Mouse (Mus musculus) embryonic facial prominence, embryonic 13.5 days (tissue): ENCODE measurements around the gene Stra6. TPM values are rescaled to one million over a fixed set of nuclear protein-coding genes. Genes with fewer than 3 reads are reported as not detected.

ENCODE experiments used
- ATAC-seq: fragments of 200-750 bp; cut with Nextera tagmentation; 2 replicates; pipeline ENCODE4 v1.8.0; 2017; ENCODE audit warnings: low read depth; ENCODE audit not compliant: insufficient number of reproducible peaks, insufficient read depth, low FRiP score, low TSS enrichment
- H3K27ac ChIP-seq: fragments of 300-500 bp; sonication (generic); 2 replicates; pipeline ENCODE4 v1.5.1; 2015; ENCODE audit warnings: moderate library complexity, mild to moderate bottlenecking, inconsistent platforms
- H3K27me3 ChIP-seq: fragments of 300-500 bp; sonication (generic); 2 replicates; pipeline ENCODE4 v1.6.1; 2015; ENCODE audit warnings: mild to moderate bottlenecking, inconsistent platforms
- H3K36me3 ChIP-seq: fragments of 300-500 bp; sonication (generic); 2 replicates; pipeline ENCODE4 v1.6.1; 2015; ENCODE audit warnings: mild to moderate bottlenecking, inconsistent platforms
- H3K4me1 ChIP-seq: fragments of 300-500 bp; sonication (generic); 2 replicates; pipeline ENCODE4 v1.6.1; 2015; ENCODE audit warnings: inconsistent platforms
- H3K4me2 ChIP-seq: fragments of 300-500 bp; sonication (generic); 2 replicates; pipeline ENCODE4 v1.6.1; 2015; ENCODE audit warnings: moderate library complexity, mild to moderate bottlenecking, inconsistent platforms
- H3K4me3 ChIP-seq: fragments of 300-500 bp; sonication (generic); 2 replicates; pipeline ENCODE4 v1.5.1; 2015; ENCODE audit warnings: mild to moderate bottlenecking, inconsistent platforms
- H3K9ac ChIP-seq: fragments of 300-500 bp; sonication (generic); 2 replicates; pipeline ENCODE4 v1.6.1; 2015; ENCODE audit warnings: mild to moderate bottlenecking, inconsistent platforms
- H3K9me3 ChIP-seq: fragments of 300-500 bp; sonication (generic); 2 replicates; pipeline ENCODE4 v1.6.1; 2016; ENCODE audit warnings: inconsistent platforms
- WGBS: fragments of 180-500 bp; shearing (Covaris S2); methylation state at CpG from one replicate; pipeline ENCODE4 v1.1.7; 2015; ENCODE audit warnings: mixed read lengths; 5-methylcytosine and 5-hydroxymethylcytosine counted together
- polyA plus RNA-seq: library from polyadenylated mRNA; unstranded; fragments of >200 nt; fragmentation: Nextera tagmentation; extraction: Ambion mirVana; gene quantifications from 2 replicates; pipeline ENCODE4 v1.2.1, GENCODE M21; 2015

Stra6 gene
- polyA plus RNA-seq, 1 experiment from 2014 or later = 14.3 TPM

- Histone ChIP-seq H3K4me2 (no peak overlapping the region), H3K4me3 (no peak overlapping the region), H3K9ac (no peak overlapping the region), H3K27me3 (peaks cover 29% of the 10 kb centered on the region), H3K36me3 (no peaks in the 10 kb centered on the region), H3K4me1 (peaks cover 7% of the 10 kb centered on the region), H3K9me3 (no peaks in the 10 kb centered on the region), H3K27ac (no peak overlapping the region)
- no peak for ATAC-seq
- 72% methylated on average over 7 of the region's 7 CpGs for WGBS
These were observed 27.5 kb upstream of the Stra6 start for GRCm38 (mm10) chr9:58035951-58036698.

- WGBS = 77% methylated on average over 4 of the region's 4 CpGs
- Histone ChIP-seq H3K9ac (no peak overlapping the region), H3K4me3 (no peak overlapping the region), H3K36me3 (no peaks in the 10 kb centered on the region), H3K4me2 (no peak overlapping the region), H3K4me1 (peaks cover 15% of the 10 kb centered on the region), H3K27me3 (peaks cover 29% of the 10 kb centered on the region), H3K27ac (no peak overlapping the region), H3K9me3 (no peaks in the 10 kb centered on the region)
- ATAC-seq = no peak
These were observed 26.6 kb upstream of the Stra6 start for GRCm38 (mm10) chr9:58036961-58037360.

- H3K4me1 ChIP-seq = peaks cover 23% of the 10 kb centered on the region
- no peak overlapping the region for H3K27ac ChIP-seq
- H3K27me3 ChIP-seq = peaks cover 26% of the 10 kb centered on the region
- H3K9me3 ChIP-seq = no peaks in the 10 kb centered on the region
- H3K4me2 ChIP-seq = no peak overlapping the region
- 0 out of 2 replicates have a peak overlapping the region, but pooled peaks have one; percentile 27 for H3K9ac ChIP-seq
- H3K4me3 ChIP-seq = no peak overlapping the region
- WGBS = 24% methylated on average over 19 of the region's 19 CpGs
- no peak; the same call in 1 of the 2 replicates for ATAC-seq
- no peaks in the 10 kb centered on the region for H3K36me3 ChIP-seq
These were observed 25.0 kb upstream of the Stra6 start for GRCm38 (mm10) chr9:58038500-58039168.

GRCm38 (mm10) chr9:58040977-58041376 is 22.6 kb upstream of the Stra6 start:
- H3K9ac ChIP-seq = 0 out of 2 replicates have a peak overlapping the region, but pooled peaks have one; percentile 32
- no peaks in the 10 kb centered on the region for H3K9me3 ChIP-seq
- peaks cover 23% of the 10 kb centered on the region for H3K4me1 ChIP-seq
- 18% methylated on average over 4 of the region's 4 CpGs for WGBS
- H3K4me2 ChIP-seq = no peak overlapping the region
- H3K4me3 ChIP-seq = no peak overlapping the region
- peak overlapping the region; percentile 48; the same call in 1 of the 2 replicates for H3K27ac ChIP-seq
- H3K27me3 ChIP-seq = peaks cover 35% of the 10 kb centered on the region
- ATAC-seq = no peak
- H3K36me3 ChIP-seq = no peaks in the 10 kb centered on the region

- no peak overlapping the region for H3K27ac ChIP-seq
- no peaks in the 10 kb centered on the region for H3K36me3 ChIP-seq
- H3K9me3 ChIP-seq = no peaks in the 10 kb centered on the region
- peaks cover 23% of the 10 kb centered on the region for H3K4me1 ChIP-seq
- H3K27me3 ChIP-seq = peaks cover 25% of the 10 kb centered on the region
- H3K9ac ChIP-seq = 0 out of 2 replicates have a peak overlapping the region, but pooled peaks have one; percentile 8
- 30% methylated on average over 10 of the region's 10 CpGs for WGBS
- H3K4me3 ChIP-seq = no peak overlapping the region
- no peak overlapping the region for H3K4me2 ChIP-seq
- no peak for ATAC-seq
These were observed 21.2 kb upstream of the Stra6 start for GRCm38 (mm10) chr9:58042391-58042790.

- WGBS = 83% methylated on average over 10 of the region's 10 CpGs
- no peak overlapping the region for H3K4me2 ChIP-seq
- H3K9ac ChIP-seq = no peak overlapping the region
- H3K4me3 ChIP-seq = no peak overlapping the region
- no peaks in the 10 kb centered on the region for H3K36me3 ChIP-seq
- H3K9me3 ChIP-seq = no peaks in the 10 kb centered on the region
- H3K4me1 ChIP-seq = peaks cover 27% of the 10 kb centered on the region
- no peak for ATAC-seq
- peaks cover 20% of the 10 kb centered on the region for H3K27me3 ChIP-seq
- no peak overlapping the region for H3K27ac ChIP-seq
These were observed 20.0 kb upstream of the Stra6 start for GRCm38 (mm10) chr9:58043496-58044017.

GRCm38 (mm10) chr9:58044828-58045227 is 18.8 kb upstream of the Stra6 start:
- Histone ChIP-seq H3K27ac (no peak overlapping the region), H3K4me1 (peaks cover 32% of the 10 kb centered on the region), H3K9me3 (no peaks in the 10 kb centered on the region), H3K4me2 (no peak overlapping the region), H3K9ac (no peak overlapping the region), H3K27me3 (peaks cover 23% of the 10 kb centered on the region), H3K36me3 (no peaks in the 10 kb centered on the region), H3K4me3 (no peak overlapping the region)
- no peak for ATAC-seq
- 31% methylated on average over 10 of the region's 10 CpGs for WGBS

GRCm38 (mm10) chr9:58045646-58046045 is 17.9 kb upstream of the Stra6 start:
- ATAC-seq = no peak
- peaks cover 32% of the 10 kb centered on the region for H3K4me1 ChIP-seq
- no peak overlapping the region for H3K4me3 ChIP-seq
- H3K36me3 ChIP-seq = no peaks in the 10 kb centered on the region
- H3K9me3 ChIP-seq = no peaks in the 10 kb centered on the region
- H3K9ac ChIP-seq = no peak overlapping the region
- WGBS = 27% methylated on average over 4 of the region's 4 CpGs
- H3K27me3 ChIP-seq = peaks cover 30% of the 10 kb centered on the region
- no peak overlapping the region for H3K27ac ChIP-seq
- H3K4me2 ChIP-seq = no peak overlapping the region

GRCm38 (mm10) chr9:58047061-58047460 is 16.5 kb upstream of the Stra6 start:
- no peak overlapping the region for H3K4me3 ChIP-seq
- peaks cover 30% of the 10 kb centered on the region for H3K27me3 ChIP-seq
- H3K27ac ChIP-seq = no peak overlapping the region
- 78% methylated on average over 10 of the region's 10 CpGs for WGBS
- H3K9me3 ChIP-seq = no peaks in the 10 kb centered on the region
- no peaks in the 10 kb centered on the region for H3K36me3 ChIP-seq
- ATAC-seq = no peak
- peaks cover 20% of the 10 kb centered on the region for H3K4me1 ChIP-seq
- H3K4me2 ChIP-seq = no peak overlapping the region
- no peak overlapping the region for H3K9ac ChIP-seq

GRCm38 (mm10) chr9:58048621-58049020 is 15.0 kb upstream of the Stra6 start:
- no peak for ATAC-seq
- Histone ChIP-seq H3K4me2 (no peak overlapping the region), H3K4me1 (peaks cover 13% of the 10 kb centered on the region), H3K4me3 (no peak overlapping the region), H3K36me3 (no peaks in the 10 kb centered on the region), H3K27ac (no peak overlapping the region), H3K27me3 (peaks cover 30% of the 10 kb centered on the region), H3K9me3 (no peaks in the 10 kb centered on the region), H3K9ac (no peak overlapping the region)
- WGBS = 16% methylated on average over 6 of the region's 6 CpGs

- Histone ChIP-seq H3K4me1 (peaks cover 15% of the 10 kb centered on the region), H3K36me3 (no peaks in the 10 kb centered on the region), H3K27ac (no peak overlapping the region)
These were observed 14.4 kb upstream of the Stra6 start for GRCm38 (mm10) chr9:58049186-58049585.

GRCm38 (mm10) chr9:58049861-58050260 is 13.7 kb upstream of the Stra6 start:
- Histone ChIP-seq H3K9me3 (no peaks in the 10 kb centered on the region), H3K4me1 (peaks cover 15% of the 10 kb centered on the region), H3K4me3 (no peak overlapping the region), H3K4me2 (no peak overlapping the region), H3K27ac (no peak overlapping the region), H3K36me3 (no peaks in the 10 kb centered on the region), H3K27me3 (peaks cover 26% of the 10 kb centered on the region), H3K9ac (no peak overlapping the region)
- ATAC-seq = no peak
- 78% methylated on average over 7 of the region's 7 CpGs for WGBS

More at GRCm38 (mm10) chr9:58049186-58049585, 14.4 kb upstream of the Stra6 start:
- Histone ChIP-seq H3K4me3 (no peak overlapping the region), H3K4me2 (no peak overlapping the region), H3K9me3 (no peaks in the 10 kb centered on the region), H3K27me3 (peaks cover 30% of the 10 kb centered on the region), H3K9ac (no peak overlapping the region)
- ATAC-seq = no peak
- WGBS = 60% methylated on average over 6 of the region's 6 CpGs
